Mouse (Mus musculus): ENCODE measurements around the gene Zfp93. TPM values are rescaled to one million over a fixed set of nuclear protein-coding genes. Genes with fewer than 3 reads are reported as not detected.
"Not testable (repeated sequence)": the region's sequence is repeated elsewhere in the genome, so short reads cannot be mapped to it uniquely, and the experiment has no call there.

Gene Zfp93
- polyA plus RNA-seq, 1 experiment, result not detected

GRCm38 (mm10) chr7:24268176-24269155 lies 1.8 kb upstream of the Zfp93 start:
- no peak for TF ChIP-seq CTCF (IDR thresholded peaks at IDR 0.05; ENCODE audit: control insufficient read depth, insufficient read depth, low read length)
- no peak for TF ChIP-seq POLR2A (IDR thresholded peaks at IDR 0.05; ENCODE audit: borderline replicate concordance, control insufficient read depth, low read depth, low read length)
- 74% methylated on average over 24 of the region's 24 CpGs for WGBS
- Histone ChIP-seq H3K27ac (ENCODE audit: control insufficient read depth, insufficient read depth, low read depth, low read length, poor library complexity) (no peak overlapping the region), H3K4me3 (replicated peaks; ENCODE audit: control insufficient read depth, low read depth, low read length) (no peak overlapping the region), H3K4me1 (ENCODE audit: control insufficient read depth, insufficient read depth, low read length) (no peaks in the 10 kb centered on the region)

DNA sequence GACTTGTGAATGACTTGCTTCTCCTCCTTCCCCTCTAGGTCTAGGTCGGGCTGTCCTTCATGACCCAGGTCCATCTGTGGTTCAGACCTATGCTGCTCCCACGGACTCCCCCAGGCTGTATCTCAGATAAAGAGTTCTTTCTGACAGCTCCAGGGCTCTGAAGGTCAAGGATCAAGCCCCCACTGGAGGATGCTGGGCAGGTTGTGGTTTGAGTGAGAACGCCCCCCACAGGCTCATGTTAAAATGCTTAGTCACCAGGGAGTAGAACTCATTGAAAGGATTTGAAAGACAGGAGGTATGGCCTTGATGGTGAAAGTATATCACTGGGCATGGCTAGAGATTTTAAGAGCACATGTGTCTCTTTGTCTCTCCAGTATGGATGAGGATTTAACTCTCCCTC lies 964 bp upstream of the Zfp93 start:
- Histone ChIP-seq H3K4me3 (replicated peaks; ENCODE audit: control insufficient read depth, low read depth, low read length) (no peak overlapping the region), H3K4me1 (ENCODE audit: control insufficient read depth, insufficient read depth, low read length) (no peaks in the 10 kb centered on the region), H3K27ac (ENCODE audit: control insufficient read depth, insufficient read depth, low read depth, low read length, poor library complexity) (no peak overlapping the region)
- 79% methylated on average over 3 of the region's 3 CpGs for WGBS
- TF ChIP-seq POLR2A (IDR thresholded peaks at IDR 0.05; ENCODE audit: borderline replicate concordance, control insufficient read depth, low read depth, low read length) (no peak), CTCF (IDR thresholded peaks at IDR 0.05; ENCODE audit: control insufficient read depth, insufficient read depth, low read length) (no peak)

DNA sequence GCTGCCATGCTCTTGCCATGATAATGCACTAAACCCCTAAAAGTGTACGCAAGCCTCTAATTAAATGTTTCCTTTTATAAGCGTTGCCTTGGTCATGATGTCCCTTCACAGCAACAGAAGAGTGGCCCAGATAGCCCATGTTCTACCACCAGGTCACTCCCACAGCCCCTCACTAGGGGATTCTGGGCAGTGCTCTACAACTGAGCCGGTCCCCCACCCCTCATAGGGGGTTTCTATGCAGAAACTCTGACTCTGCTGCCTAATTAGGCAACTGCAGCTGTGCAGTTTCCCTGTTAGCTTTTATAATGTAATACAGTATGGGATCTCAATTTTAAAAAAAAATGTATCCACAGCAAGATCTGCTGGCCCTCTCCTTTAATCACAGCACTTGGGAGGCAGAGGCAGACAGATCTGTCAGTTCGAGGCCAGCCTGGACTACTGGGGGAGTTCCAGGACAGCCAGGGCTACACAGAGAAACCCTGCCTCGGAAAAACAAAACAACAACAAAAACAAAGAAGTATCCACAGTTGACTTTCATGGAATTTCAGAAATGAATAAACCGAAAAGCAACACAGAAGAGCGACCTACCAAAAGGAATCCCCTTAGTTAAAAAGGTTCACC lies 443 bp upstream of the Zfp93 start:
- 42% methylated on average over 7 of the region's 7 CpGs for WGBS
- Histone ChIP-seq H3K4me3 (replicated peaks; ENCODE audit: control insufficient read depth, low read depth, low read length) (no peak overlapping the region), H3K27ac (ENCODE audit: control insufficient read depth, insufficient read depth, low read depth, low read length, poor library complexity) (no peak overlapping the region), H3K4me1 (ENCODE audit: control insufficient read depth, insufficient read depth, low read length) (no peaks in the 10 kb centered on the region)
- TF ChIP-seq POLR2A (IDR thresholded peaks at IDR 0.05; ENCODE audit: borderline replicate concordance, control insufficient read depth, low read depth, low read length), result no peak
- no peak for TF ChIP-seq CTCF (IDR thresholded peaks at IDR 0.05; ENCODE audit: control insufficient read depth, insufficient read depth, low read length)

DNA sequence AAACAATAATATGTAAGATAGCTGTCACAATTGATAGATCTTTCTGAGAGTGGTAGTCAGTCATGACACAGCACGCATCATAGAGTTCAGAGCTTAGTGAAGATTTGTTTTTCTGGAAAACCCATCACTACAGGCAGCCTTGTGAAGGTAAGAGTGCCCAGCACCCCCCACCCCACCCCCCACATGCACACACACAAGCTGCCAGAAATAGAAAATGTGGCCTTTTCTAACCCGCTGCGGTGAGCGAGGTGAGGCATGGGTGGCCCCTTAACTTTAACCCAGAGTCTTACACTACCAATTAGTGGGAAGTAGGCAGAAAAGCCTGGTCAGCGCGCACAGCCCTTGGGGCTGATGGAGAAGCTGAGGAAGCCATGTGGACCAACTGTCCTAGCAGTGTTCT lies 971 bp downstream of the Zfp93 start:
- Histone ChIP-seq H3K27ac (ENCODE audit: control insufficient read depth, insufficient read depth, low read depth, low read length, poor library complexity) (no peak overlapping the region), H3K4me3 (replicated peaks; ENCODE audit: control insufficient read depth, low read depth, low read length) (no peak overlapping the region), H3K4me1 (ENCODE audit: control insufficient read depth, insufficient read depth, low read length) (no peaks in the 10 kb centered on the region)
- TF ChIP-seq CTCF (IDR thresholded peaks at IDR 0.05; ENCODE audit: control insufficient read depth, insufficient read depth, low read length), result no peak
- no peak for TF ChIP-seq POLR2A (IDR thresholded peaks at IDR 0.05; ENCODE audit: borderline replicate concordance, control insufficient read depth, low read depth, low read length)
- 89% methylated on average over 6 of the region's 6 CpGs for WGBS

DNA sequence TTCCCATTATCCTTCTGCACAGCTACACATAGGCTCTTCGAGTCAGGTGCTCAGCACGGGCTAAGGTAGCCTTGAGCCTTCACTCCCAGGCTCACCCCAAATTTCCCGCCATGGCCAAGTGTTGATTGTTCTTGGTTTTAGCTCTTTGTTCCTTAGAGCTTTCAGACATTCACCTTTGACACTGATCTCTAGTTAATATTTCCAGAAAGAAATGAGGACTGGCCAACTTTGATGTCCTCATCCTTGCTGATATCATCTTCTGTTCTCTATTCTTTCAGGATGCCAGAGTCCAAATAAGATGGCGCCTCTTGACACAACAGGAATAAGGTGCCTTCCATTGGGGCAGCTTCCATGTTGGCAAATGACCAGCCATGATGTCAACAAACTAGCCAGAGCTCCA lies 4.2 kb downstream of the Zfp93 start:
- H3K4me1 ChIP-seq (ENCODE audit: control insufficient read depth, insufficient read depth, low read length), result no peaks in the 10 kb centered on the region
- TF ChIP-seq CTCF (IDR thresholded peaks at IDR 0.05; ENCODE audit: control insufficient read depth, insufficient read depth, low read length) (no peak), POLR2A (IDR thresholded peaks at IDR 0.05; ENCODE audit: borderline replicate concordance, control insufficient read depth, low read depth, low read length) (no peak)
- H3K27ac ChIP-seq (ENCODE audit: control insufficient read depth, insufficient read depth, low read depth, low read length, poor library complexity), result no peak overlapping the region
- no peak overlapping the region for H3K4me3 ChIP-seq (replicated peaks; ENCODE audit: control insufficient read depth, low read depth, low read length)
- 78% methylated on average over 4 of the region's 4 CpGs for WGBS

GRCm38 (mm10) chr7:24278771-24279170 lies 8.6 kb downstream of the Zfp93 start:
- not testable (repeated sequence) for H3K4me1 ChIP-seq (ENCODE audit: control insufficient read depth, insufficient read depth, low read length); H3K4me3 ChIP-seq (replicated peaks; ENCODE audit: control insufficient read depth, low read depth, low read length)
- 75% methylated on average over 3 of the region's 3 CpGs for WGBS

DNA sequence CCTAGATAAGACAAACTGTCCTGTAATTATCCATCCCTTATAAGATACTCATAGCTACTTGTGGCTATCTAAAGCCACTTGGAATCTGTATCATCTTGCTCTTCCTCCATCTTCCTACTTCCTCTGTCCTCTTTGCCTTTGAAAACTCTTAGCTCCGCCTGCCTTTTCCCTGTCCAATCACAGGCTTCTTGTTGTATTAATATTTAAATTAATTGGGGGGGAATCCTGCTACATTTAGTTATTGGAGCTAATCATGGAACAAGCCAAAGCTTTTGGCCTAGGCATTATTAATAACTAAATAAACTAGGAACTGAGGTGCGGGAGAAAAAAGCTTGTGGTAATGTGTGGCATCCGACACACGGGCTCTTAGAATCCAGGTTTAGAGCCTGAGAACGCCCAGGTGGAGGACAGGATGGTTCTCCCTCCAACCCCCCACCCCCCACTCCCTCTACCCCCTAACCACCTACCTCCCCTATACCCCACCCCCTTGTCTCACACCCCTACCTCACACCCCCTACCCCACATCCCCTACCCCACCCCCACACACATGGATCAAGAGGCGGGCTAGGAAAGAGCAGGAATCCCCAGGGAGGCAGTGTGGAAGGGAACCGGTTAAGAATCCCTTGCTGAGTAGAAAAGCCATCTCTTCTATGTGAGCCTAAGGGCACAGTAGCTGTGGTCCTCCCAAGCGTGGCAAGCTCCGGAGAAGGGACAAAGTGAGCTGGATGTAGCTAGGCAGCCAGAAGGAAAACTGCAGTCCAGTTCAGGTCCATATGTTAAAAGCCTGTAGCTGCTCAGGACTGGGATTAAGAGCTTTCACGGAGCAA lies 10.0 kb downstream of the Zfp93 start:
- H3K4me1 ChIP-seq (ENCODE audit: control insufficient read depth, insufficient read depth, low read length), result no peaks in the 10 kb centered on the region
- TF ChIP-seq POLR2A (IDR thresholded peaks at IDR 0.05; ENCODE audit: borderline replicate concordance, control insufficient read depth, low read depth, low read length) (no peak), CTCF (IDR thresholded peaks at IDR 0.05; ENCODE audit: control insufficient read depth, insufficient read depth, low read length) (no peak)
- WGBS, result 62% methylated on average over 10 of the region's 10 CpGs

More at GRCm38 (mm10) chr7:24278771-24279170, 8.6 kb downstream of the Zfp93 start:
- not testable (repeated sequence) for H3K27ac ChIP-seq (ENCODE audit: control insufficient read depth, insufficient read depth, low read depth, low read length, poor library complexity)

GRCm38 (mm10) chr7:24280858-24281145 lies 10.6 kb downstream of the Zfp93 start:
- no peak overlapping the region for H3K4me3 ChIP-seq (replicated peaks; ENCODE audit: control insufficient read depth, low read depth, low read length)
- WGBS, result 64% methylated on average over 4 of the region's 4 CpGs
- H3K27ac ChIP-seq (ENCODE audit: control insufficient read depth, insufficient read depth, low read depth, low read length, poor library complexity), result no peak overlapping the region
- no peaks in the 10 kb centered on the region for H3K4me1 ChIP-seq (ENCODE audit: control insufficient read depth, insufficient read depth, low read length)
- TF ChIP-seq POLR2A (IDR thresholded peaks at IDR 0.05; ENCODE audit: borderline replicate concordance, control insufficient read depth, low read depth, low read length), result no peak
- TF ChIP-seq CTCF (IDR thresholded peaks at IDR 0.05; ENCODE audit: control insufficient read depth, insufficient read depth, low read length), result no peak

More for the DNA sequence above, 10.0 kb downstream of the Zfp93 start:
- Histone ChIP-seq H3K4me3 (replicated peaks; ENCODE audit: control insufficient read depth, low read depth, low read length) (no peak overlapping the region), H3K27ac (ENCODE audit: control insufficient read depth, insufficient read depth, low read depth, low read length, poor library complexity) (no peak overlapping the region)
